Mouse (Mus musculus) cerebellum, adult 8-10 months (tissue): ENCODE results near the gene Hes7.

Experiments used
- DNase-seq: peaks from one replicate; pipeline ENCODE4 v3.0.0; 2022

Hes7 gene

GRCm38 (mm10) chr11:69151004-69151403 is 30.8 kb downstream of the Hes7 start:
- no peak for DNase-seq

GRCm38 (mm10) chr11:69153831-69154230 is 33.6 kb downstream of the Hes7 start:
- no peak for DNase-seq

GRCm38 (mm10) chr11:69155351-69155750 is 35.1 kb downstream of the Hes7 start:
- no peak for DNase-seq

GRCm38 (mm10) chr11:69156800-69157199 is 36.6 kb downstream of the Hes7 start, which contains the start of gene Alox12b:
TSS of gene Alox12b (plus strand) at chr11:69156989.
- no peak for DNase-seq

GRCm38 (mm10) chr11:69169313-69169712 is 49.1 kb downstream of the Hes7 start:
- DNase-seq = no peak

GRCm38 (mm10) chr11:69171626-69172025 is 51.4 kb downstream of the Hes7 start:
- DNase-seq = peak; percentile 51

- no peak for DNase-seq
These were observed 52.4 kb downstream of the Hes7 start for GRCm38 (mm10) chr11:69172606-69173005.
